Mouse (Mus musculus) heart, postnatal 0 days (tissue): Measurements from ENCODE around the gene Rnf150.

Source experiments
- CTCF ChIP-seq: IDR thresholded peaks from 2 replicates; pipeline ENCODE4 v1.5.1; 2016; ENCODE audit warnings: antibody characterized with exemption, control low read depth, low read depth
- EP300 ChIP-seq: IDR thresholded peaks from 2 replicates; pipeline ENCODE4 v1.6.1; 2016; ENCODE audit warnings: antibody characterized with exemption, low read depth

GRCm38 (mm10) chr8:83046912-83047311 lies 183.8 kb downstream of the Rnf150 start:
- TF ChIP-seq CTCF, result no peak
- TF ChIP-seq EP300, result no peak
